Mouse (Mus musculus): ENCODE measurements around the gene Hdac9.

- TF ChIP-seq CTCF (IDR thresholded peaks at IDR 0.05; ENCODE audit: borderline replicate concordance, insufficient read depth, low read length) (no peak), POLR2A (IDR thresholded peaks at IDR 0.05; ENCODE audit: low read depth, low read length) (no peak)
Observed at GRCm38 (mm10) chr12:34212162-34212561, 704.7 kb downstream of the Hdac9 start.
